Mouse (Mus musculus) kidney, adult 2 months (tissue): ENCODE data around the gene Meltf. TPM values are rescaled to one million over a fixed set of nuclear protein-coding genes. Genes with fewer than 3 reads are reported as not detected.

Experiments used
- DNase-seq: peaks from one replicate; pipeline ENCODE4 v3.0.0; 2021
- H3K27ac ChIP-seq: fragments of 200-500 bp; 2 replicates; pipeline ENCODE4 v1.5.1; 2012; ENCODE audit warnings: low read depth, low read length, control low read depth, inconsistent platforms; ENCODE audit not compliant: insufficient read depth
- H3K27me3 ChIP-seq: fragments of 200-500 bp; replicated peaks from 2 replicates; pipeline ENCODE4 v1.6.1; 2012; ENCODE audit warnings: mild to moderate bottlenecking, moderate library complexity, low read length, inconsistent platforms; ENCODE audit not compliant: control insufficient read depth, insufficient read depth
- H3K36me3 ChIP-seq: fragments of 200-500 bp; 2 replicates; pipeline ENCODE4 v1.6.1; 2012; ENCODE audit warnings: mild to moderate bottlenecking, moderate library complexity, low read length, inconsistent platforms; ENCODE audit not compliant: control insufficient read depth, insufficient read depth
- H3K4me1 ChIP-seq: fragments of 200-500 bp; 2 replicates; pipeline ENCODE4 v1.6.1; 2011; ENCODE audit warnings: low read length; ENCODE audit not compliant: control insufficient read depth, insufficient read depth
- H3K4me3 ChIP-seq: fragments of 200-500 bp; 2 replicates; pipeline ENCODE4 v1.5.1; 2011; ENCODE audit warnings: mild to moderate bottlenecking, low read depth, low read length, control low read depth; ENCODE audit not compliant: insufficient read depth
- CTCF ChIP-seq: fragments of 200-500 bp; conservative IDR thresholded peaks from 2 replicates; pipeline ENCODE4 v1.5.1; 2011; ENCODE audit warnings: low read depth, mild to moderate bottlenecking, control low read depth, low read length, moderate library complexity, mixed read lengths; ENCODE audit not compliant: insufficient read depth, insufficient read length
- POLR2A ChIP-seq: fragments of 200-500 bp; IDR thresholded peaks from one replicate; pipeline ENCODE4 v1.6.1; 2011; ENCODE audit warnings: low read depth, low read length, control low read depth
- WGBS: fragments of 180-500 bp; shearing (Covaris S2); methylation state at CpG from one replicate; pipeline ENCODE4 v1.1.7; 2018; 5-methylcytosine and 5-hydroxymethylcytosine counted together
- polyA plus RNA-seq: library from polyadenylated mRNA; depleted of rRNA; stranded (reverse); fragments of >200 nt; gene quantifications from 2 replicates; pipeline ENCODE4 v1.2.3, GENCODE M21; 2012

The Meltf gene
- polyA plus RNA-seq, 1 experiment: 0.11 TPM

DNA sequence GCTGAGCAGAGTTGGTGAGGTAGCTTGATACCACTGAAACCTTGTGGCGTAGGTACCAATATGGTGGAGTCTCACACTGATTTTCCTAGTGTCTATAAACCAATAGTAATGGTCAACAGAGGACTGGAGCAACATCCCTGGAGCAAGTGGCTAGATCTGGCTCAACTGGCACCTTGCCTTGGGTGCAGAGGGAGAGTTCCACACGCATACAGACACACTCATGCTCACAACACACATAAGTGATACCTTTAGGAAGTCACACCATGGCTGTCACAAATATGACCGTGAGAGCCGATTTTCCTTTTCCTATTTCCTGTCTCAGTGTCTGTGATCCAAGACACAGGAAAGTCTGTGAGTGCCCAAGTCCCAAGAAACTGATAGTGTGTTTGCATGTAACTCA lies 3.2 kb upstream of the Meltf start:
- WGBS: 92% methylated on average over 4 of the region's 4 CpGs
- DNase-seq: no peak
- TF ChIP-seq CTCF (no peak), POLR2A (no peak)

DNA sequence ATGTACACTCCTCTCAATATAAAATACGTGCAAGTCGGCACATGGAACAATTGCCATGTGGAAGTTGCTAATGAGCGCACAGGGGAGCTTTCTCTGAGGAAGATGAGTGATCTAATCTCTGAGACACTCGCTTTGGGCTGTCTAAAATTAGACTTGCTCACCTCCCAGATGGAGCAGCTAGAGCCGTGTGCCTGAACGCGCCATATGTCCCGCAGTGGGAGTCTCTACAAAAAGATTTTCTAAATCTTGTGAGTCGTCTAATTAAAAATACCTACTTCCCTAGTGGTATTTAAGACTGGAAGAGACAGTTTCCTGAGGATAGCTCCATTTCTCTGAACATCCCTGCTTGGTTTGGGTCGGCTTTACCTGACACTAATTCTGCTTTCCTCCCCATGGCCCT lies 2.2 kb upstream of the Meltf start:
- Histone ChIP-seq H3K27me3 (no peaks in the 10 kb centered on the region), H3K27ac (no peak overlapping the region), H3K4me3 (no peak overlapping the region), H3K4me1 (no peaks in the 10 kb centered on the region), H3K36me3 (no peaks in the 10 kb centered on the region; the same call in 1 of the 2 replicates)
- TF ChIP-seq CTCF: no peak
- no peak for TF ChIP-seq POLR2A
- DNase-seq: no peak
- WGBS: 78% methylated on average over 10 of the region's 10 CpGs

More for the DNA sequence above, 3.2 kb upstream of the Meltf start:
- no peaks in the 10 kb centered on the region for H3K4me1 ChIP-seq
- no peaks in the 10 kb centered on the region; the same call in 1 of the 2 replicates for H3K36me3 ChIP-seq
- H3K27ac ChIP-seq: no peak overlapping the region
- H3K27me3 ChIP-seq: no peaks in the 10 kb centered on the region
- no peak overlapping the region for H3K4me3 ChIP-seq

DNA sequence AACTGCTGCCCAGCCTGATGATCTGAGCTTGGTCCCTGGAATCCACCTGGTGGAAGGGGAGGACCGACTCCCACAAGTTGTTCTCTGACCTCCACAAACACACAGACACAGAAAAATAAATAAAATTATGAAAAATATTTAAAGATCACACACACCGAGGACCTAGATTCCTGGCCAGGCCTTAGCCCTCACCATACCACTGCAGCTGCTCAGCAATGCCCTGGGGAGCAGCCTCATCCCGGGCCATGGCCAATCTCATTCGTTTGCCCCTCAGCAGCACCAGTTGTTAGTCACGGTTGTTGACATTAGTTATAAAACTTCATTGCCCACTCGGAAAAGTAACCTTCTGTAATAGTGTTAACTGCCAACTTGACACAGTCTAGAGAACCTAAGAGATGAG lies 558 bp upstream of the Meltf start:
- 44% methylated on average over 6 of the region's 6 CpGs for WGBS
- Histone ChIP-seq H3K4me1 (no peaks in the 10 kb centered on the region), H3K36me3 (no peaks in the 10 kb centered on the region), H3K27ac (no peak overlapping the region), H3K4me3 (no peak overlapping the region), H3K27me3 (no peaks in the 10 kb centered on the region)
- TF ChIP-seq CTCF (no peak), POLR2A (no peak)
- DNase-seq: no peak

DNA sequence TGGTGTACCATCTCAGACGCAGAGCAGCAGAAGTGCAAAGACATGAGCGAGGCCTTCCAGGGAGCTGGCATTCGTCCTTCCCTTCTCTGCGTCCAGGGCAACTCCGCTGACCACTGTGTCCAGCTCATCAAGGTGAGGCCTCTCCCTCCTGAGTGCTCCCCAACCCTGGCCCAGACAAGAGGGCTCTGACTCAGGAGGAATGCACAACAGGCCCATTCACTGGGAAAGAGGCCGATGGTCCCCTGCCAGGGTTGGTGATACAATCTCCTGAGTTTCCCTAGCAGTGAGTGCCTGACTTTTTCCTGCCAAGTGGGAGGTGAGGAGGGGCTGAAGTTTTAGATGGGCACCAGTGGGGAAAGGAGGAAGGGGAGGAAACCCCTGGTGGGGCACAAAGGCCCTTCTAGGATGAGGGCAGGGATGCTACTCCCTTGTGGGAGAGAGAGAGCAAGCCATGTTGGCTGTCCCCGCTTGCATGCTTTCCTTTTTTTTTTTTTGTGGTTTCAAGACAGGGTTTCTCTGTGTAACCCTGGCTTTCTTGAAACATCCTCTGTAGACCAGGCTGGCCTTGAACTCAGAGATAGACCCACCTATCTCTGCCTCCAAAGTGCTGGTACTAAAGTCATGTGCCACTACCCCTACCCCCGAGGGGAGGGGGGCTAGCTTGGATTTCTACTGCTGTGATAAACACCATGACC lies 1.7 kb downstream of the Meltf start:
- Histone ChIP-seq H3K4me3 (no peak overlapping the region), H3K27me3 (no peaks in the 10 kb centered on the region), H3K36me3 (no peaks in the 10 kb centered on the region), H3K27ac (no peak overlapping the region), H3K4me1 (no peaks in the 10 kb centered on the region)
- TF ChIP-seq POLR2A (no peak), CTCF (no peak)
- WGBS: 79% methylated on average over 8 of the region's 8 CpGs
- no peak for DNase-seq

DNA sequence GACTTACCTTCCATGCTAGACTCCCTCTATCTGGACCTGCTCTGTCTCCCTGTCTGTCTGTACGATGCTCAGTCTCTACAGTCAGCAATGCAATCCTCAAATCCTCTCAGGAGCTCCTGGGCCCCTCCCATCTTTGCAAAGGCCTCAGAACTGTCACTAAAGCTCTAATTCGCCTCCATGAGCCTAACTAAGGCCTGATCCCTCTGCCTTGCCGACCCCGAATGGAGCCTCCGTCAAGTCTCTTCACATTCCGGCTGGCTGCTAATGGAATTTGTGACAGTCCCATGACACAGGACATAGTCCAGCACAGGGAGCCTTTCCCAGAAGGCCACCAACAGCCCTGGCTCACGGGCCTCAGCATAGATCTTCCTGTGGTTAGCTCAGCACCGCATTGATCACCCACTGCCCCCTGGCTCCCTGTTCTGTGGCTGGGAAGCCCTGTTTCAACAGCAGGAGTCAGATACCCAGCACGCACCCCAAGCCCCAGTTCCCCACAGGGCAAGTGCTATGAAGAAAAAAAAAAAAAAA lies 3.8 kb downstream of the Meltf start:
- H3K4me1 ChIP-seq: no peaks in the 10 kb centered on the region
- no peak overlapping the region for H3K27ac ChIP-seq
- no peaks in the 10 kb centered on the region for H3K27me3 ChIP-seq
- peak; percentile 17 for DNase-seq
- TF ChIP-seq POLR2A: no peak
- TF ChIP-seq CTCF: no peak
- no peaks in the 10 kb centered on the region for H3K36me3 ChIP-seq
- 81% methylated on average over 9 of the region's 9 CpGs for WGBS
- no peak overlapping the region for H3K4me3 ChIP-seq

DNA sequence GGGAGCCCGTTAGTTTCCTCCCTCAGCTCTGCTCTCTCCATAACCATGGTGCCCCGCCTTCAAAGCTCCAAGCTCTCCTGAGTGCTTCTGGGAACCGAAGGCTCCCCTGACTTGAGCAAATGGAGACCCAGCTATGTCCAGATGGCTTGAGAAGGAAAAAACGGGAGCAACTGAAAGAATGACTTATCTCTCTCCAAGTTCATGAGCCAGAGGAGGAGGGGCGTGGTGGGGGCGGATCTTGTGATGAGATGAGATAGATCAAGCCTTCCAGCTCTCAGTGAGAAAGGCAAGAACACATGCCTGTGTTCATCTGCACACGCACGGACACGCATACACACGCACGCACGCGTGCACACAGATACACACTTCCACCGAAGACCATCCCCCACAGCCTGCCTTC lies 4.7 kb downstream of the Meltf start:
- no peaks in the 10 kb centered on the region for H3K27me3 ChIP-seq
- H3K4me1 ChIP-seq: no peaks in the 10 kb centered on the region
- no peak for DNase-seq
- no peak for TF ChIP-seq CTCF
- no peak for TF ChIP-seq POLR2A
- no peaks in the 10 kb centered on the region for H3K36me3 ChIP-seq
- H3K4me3 ChIP-seq: no peak overlapping the region
- no peak overlapping the region for H3K27ac ChIP-seq
- 68% methylated on average over 14 of the region's 14 CpGs for WGBS

DNA sequence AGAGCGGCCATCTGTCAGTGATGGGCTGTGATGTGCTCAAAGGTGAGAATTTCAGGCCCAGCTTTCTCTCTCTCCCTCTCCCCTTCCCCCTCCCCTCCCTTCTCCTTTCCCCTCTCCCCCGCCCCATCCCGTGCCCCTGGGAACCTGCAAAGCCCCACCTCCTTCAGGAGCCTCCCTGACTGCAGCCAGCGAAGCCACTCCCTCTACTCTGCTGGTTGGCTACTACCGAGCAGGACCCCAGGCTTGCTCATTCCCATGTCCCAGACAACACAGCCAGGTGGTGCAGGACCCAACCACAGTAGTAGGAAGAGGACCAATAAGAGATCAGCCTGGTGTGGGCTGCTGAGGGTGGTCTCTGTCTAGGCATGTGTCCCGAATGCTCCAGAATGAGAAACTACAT lies 5.3 kb downstream of the Meltf start:
- H3K4me3 ChIP-seq: no peak overlapping the region
- no peaks in the 10 kb centered on the region for H3K4me1 ChIP-seq
- no peak overlapping the region for H3K27ac ChIP-seq
- WGBS: 31% methylated on average over 6 of the region's 6 CpGs
- H3K36me3 ChIP-seq: no peaks in the 10 kb centered on the region
- DNase-seq: no peak
- H3K27me3 ChIP-seq: no peaks in the 10 kb centered on the region
- no peak for TF ChIP-seq CTCF
- TF ChIP-seq POLR2A: no peak

DNA sequence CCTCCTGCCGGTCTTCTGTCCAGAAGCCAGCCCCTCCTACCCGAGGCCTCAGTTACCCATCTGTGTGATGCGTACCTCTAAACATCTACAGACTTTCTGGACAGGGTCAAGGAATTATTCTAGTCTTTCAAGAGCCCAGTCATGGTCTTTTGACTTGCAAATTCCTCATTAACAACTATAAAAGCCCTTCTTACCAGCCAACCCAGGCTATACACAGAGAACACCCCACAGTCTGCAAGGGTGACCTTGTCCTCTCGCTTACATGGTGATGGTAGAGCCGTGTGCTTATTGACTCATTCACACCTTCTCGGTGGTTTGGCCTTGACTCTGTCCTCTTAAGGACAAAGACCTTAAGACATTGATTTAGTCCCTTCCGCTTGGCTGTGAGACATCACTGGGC lies 12.3 kb downstream of the Meltf start:
- H3K36me3 ChIP-seq: no peaks in the 10 kb centered on the region
- no peaks in the 10 kb centered on the region for H3K27me3 ChIP-seq
- TF ChIP-seq CTCF (no peak), POLR2A (no peak)
- H3K27ac ChIP-seq: no peak overlapping the region
- H3K4me3 ChIP-seq: no peak overlapping the region
- no peak for DNase-seq
- 80% methylated on average over 7 of the region's 7 CpGs for WGBS
- H3K4me1 ChIP-seq: no peaks in the 10 kb centered on the region
